Mouse (Mus musculus) heart, embryonic 14.5 days (tissue): ENCODE results near the gene Rps27rt. TPM values are rescaled to one million over a fixed set of nuclear protein-coding genes. Genes with fewer than 3 reads are reported as not detected.

ENCODE experiments used
- ATAC-seq: fragments of 200-750 bp; cut with Nextera tagmentation; 2 replicates; pipeline ENCODE4 v1.8.0; 2017; ENCODE audit warnings: low read depth, moderate TSS enrichment; ENCODE audit not compliant: insufficient number of reproducible peaks, insufficient read depth, low FRiP score
- H3K27ac ChIP-seq, 2 experiments: fragments of 200-500 bp in 1 of 2; fragments of 300-500 bp in 1 of 2; sonication (generic) in 1 of 2; replicated peaks in 1 of 2; 2 replicates each; pipeline ENCODE4 v1.5.1; 2012 to 2014; ENCODE audit warnings: low read depth in 2 of 2, low read length in 2 of 2, control low read depth in 1 of 2, mild to moderate bottlenecking in 1 of 2, mixed read lengths in 1 of 2; ENCODE audit not compliant: control insufficient read depth in 1 of 2, insufficient read depth in 1 of 2
- H3K27me3 ChIP-seq: fragments of 300-500 bp; sonication (generic); 2 replicates; pipeline ENCODE4 v1.6.1; 2014; ENCODE audit warnings: mild to moderate bottlenecking, low read length, control low read depth; ENCODE audit not compliant: control insufficient read depth, insufficient read depth
- H3K36me3 ChIP-seq: fragments of 300-500 bp; sonication (generic); 2 replicates; pipeline ENCODE4 v1.6.1; 2014; ENCODE audit warnings: mild to moderate bottlenecking, control low read depth, low read length, mixed read lengths; ENCODE audit not compliant: control insufficient read depth, insufficient read depth
- H3K4me1 ChIP-seq, 2 experiments: fragments of 200-500 bp in 1 of 2; fragments of 300-500 bp in 1 of 2; sonication (generic) in 1 of 2; 2 replicates each; pipeline ENCODE4 v1.6.1; 2012 to 2014; ENCODE audit warnings: low read length in 2 of 2, control low read depth in 1 of 2, mixed read lengths in 1 of 2; ENCODE audit not compliant: control insufficient read depth in 2 of 2, insufficient read depth in 2 of 2
- H3K4me2 ChIP-seq: fragments of 300-500 bp; sonication (generic); 2 replicates; pipeline ENCODE4 v1.6.1; 2014; ENCODE audit warnings: mild to moderate bottlenecking, low read length
- H3K4me3 ChIP-seq, 2 experiments: fragments of 200-500 bp in 1 of 2; fragments of 300-500 bp in 1 of 2; sonication (generic) in 1 of 2; 2 replicates each; pipeline ENCODE4 v1.5.1; 2012 to 2014; ENCODE audit warnings: low read length in 2 of 2, mild to moderate bottlenecking in 2 of 2, control low read depth in 1 of 2, low read depth in 1 of 2, moderate library complexity in 1 of 2; ENCODE audit not compliant: control insufficient read depth in 1 of 2, insufficient read depth in 1 of 2
- H3K9ac ChIP-seq: fragments of 300-500 bp; sonication (generic); 2 replicates; pipeline ENCODE4 v1.6.1; 2014; ENCODE audit warnings: mild to moderate bottlenecking, low read length
- H3K9me3 ChIP-seq: fragments of 300-500 bp; sonication (generic); 2 replicates; pipeline ENCODE4 v1.6.1; 2016; ENCODE audit warnings: low read length, control low read depth; ENCODE audit not compliant: control insufficient read depth
- WGBS: fragments of 180-500 bp; shearing (Covaris S2); extraction: QIAGEN DNeasy Blood & Tissue Kit; methylation state at CpG from one replicate; pipeline ENCODE4 v1.1.7; 2014; 5-methylcytosine and 5-hydroxymethylcytosine counted together
- polyA plus RNA-seq: library from polyadenylated mRNA; unstranded; fragments of >200 nt; fragmentation: Nextera tagmentation; extraction: Ambion mirVana; gene quantifications from 2 replicates; pipeline ENCODE4 v1.2.1, GENCODE M21; 2014

The Rps27rt gene
- polyA plus RNA-seq, 1 experiment from 2014 or later = 312 TPM

DNA sequence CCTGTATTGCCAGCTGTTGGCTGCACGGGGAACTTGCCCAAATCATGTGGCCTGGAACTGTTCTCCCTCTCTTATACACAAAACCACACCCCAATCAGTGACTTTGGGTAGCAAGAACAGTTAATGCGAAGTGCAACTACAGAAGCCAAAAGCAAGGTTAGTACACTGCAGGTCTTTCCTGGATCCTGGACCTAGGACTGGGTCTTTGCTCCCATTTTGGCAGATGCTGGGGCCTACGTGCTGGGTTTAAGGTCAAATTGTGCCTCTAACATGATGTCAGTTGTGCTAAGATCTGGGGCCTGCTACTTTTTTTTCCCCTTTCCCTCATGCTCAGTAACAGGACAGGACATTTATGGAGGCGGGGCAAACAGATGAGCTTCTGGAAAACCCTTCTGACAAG is 13.2 kb upstream of the Rps27rt start:
- no peak overlapping the region for H3K9ac ChIP-seq
- no peaks in the 10 kb centered on the region for H3K36me3 ChIP-seq
- H3K27me3 ChIP-seq = no peaks in the 10 kb centered on the region
- 0 out of 2 replicates have a peak, but pooled peaks cover 10% of the 10 kb centered on the region for H3K9me3 ChIP-seq
- 90% methylated on average over 4 of the region's 4 CpGs for WGBS
- H3K4me1 ChIP-seq = no peaks in the 10 kb centered on the region
- ATAC-seq = no peak
- H3K4me3 ChIP-seq = no peak overlapping the region
- H3K4me2 ChIP-seq = no peak overlapping the region
- no peak overlapping the region for H3K27ac ChIP-seq

GRCm38 (mm10) chr9:114995250-114995649 is 12.7 kb upstream of the Rps27rt start:
- Histone ChIP-seq H3K36me3 (no peaks in the 10 kb centered on the region), H3K9ac (no peak overlapping the region), H3K27me3 (no peaks in the 10 kb centered on the region), H3K4me3 (no peak overlapping the region), H3K9me3 (0 out of 2 replicates have a peak, but pooled peaks cover 8% of the 10 kb centered on the region), H3K4me2 (no peak overlapping the region), H3K27ac (no peak overlapping the region), H3K4me1 (no peaks in the 10 kb centered on the region)
- ATAC-seq = no peak
- WGBS = 67% methylated on average over 4 of the region's 4 CpGs

- Histone ChIP-seq H3K4me1 (peaks cover 2 to 8% of the 10 kb centered on the region in 2 experiments; a peak in 1 of 4 replicates), H3K27me3 (no peaks in the 10 kb centered on the region), H3K27ac (no peak overlapping the region), H3K4me3 (no peak overlapping the region), H3K9ac (no peak overlapping the region), H3K36me3 (no peaks in the 10 kb centered on the region), H3K9me3 (0 out of 2 replicates have a peak, but pooled peaks cover 7% of the 10 kb centered on the region), H3K4me2 (no peak overlapping the region)
- WGBS = 90% methylated on average over 2 of the region's 2 CpGs
- ATAC-seq = no peak
These were observed 10.0 kb upstream of the Rps27rt start for GRCm38 (mm10) chr9:114992528-114992927.

DNA sequence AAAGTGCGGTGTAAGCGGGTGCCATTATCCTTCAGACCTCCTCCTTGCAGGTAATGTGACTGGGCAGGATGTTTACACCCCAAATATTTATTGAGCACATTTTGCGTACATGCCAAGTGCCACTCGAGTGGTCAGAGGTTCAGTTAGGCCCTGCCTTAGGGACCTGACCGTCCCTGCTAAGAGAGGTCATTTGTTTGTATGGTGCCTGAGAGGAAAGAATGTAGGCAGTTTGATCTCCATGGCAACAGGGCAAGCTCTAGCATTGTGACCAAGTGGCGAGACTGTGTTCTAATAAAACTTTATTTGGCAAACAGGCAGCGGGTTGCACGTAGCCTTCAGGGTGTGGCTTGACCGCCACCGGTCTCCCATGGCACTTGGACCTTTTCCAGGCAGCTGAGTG is 7.9 kb upstream of the Rps27rt start:
- no peaks in the 10 kb centered on the region for H3K36me3 ChIP-seq
- no peak for ATAC-seq
- H3K4me1 ChIP-seq = peaks cover 2 to 8% of the 10 kb centered on the region in 2 experiments; a peak in 1 of 4 replicates
- H3K4me2 ChIP-seq = no peak overlapping the region
- no peaks in the 10 kb centered on the region for H3K27me3 ChIP-seq
- H3K9ac ChIP-seq = no peak overlapping the region
- H3K27ac ChIP-seq = no peak overlapping the region
- 76% methylated on average over 10 of the region's 10 CpGs for WGBS
- 0 out of 2 replicates have a peak, but pooled peaks cover 7% of the 10 kb centered on the region for H3K9me3 ChIP-seq
- no peak overlapping the region for H3K4me3 ChIP-seq

DNA sequence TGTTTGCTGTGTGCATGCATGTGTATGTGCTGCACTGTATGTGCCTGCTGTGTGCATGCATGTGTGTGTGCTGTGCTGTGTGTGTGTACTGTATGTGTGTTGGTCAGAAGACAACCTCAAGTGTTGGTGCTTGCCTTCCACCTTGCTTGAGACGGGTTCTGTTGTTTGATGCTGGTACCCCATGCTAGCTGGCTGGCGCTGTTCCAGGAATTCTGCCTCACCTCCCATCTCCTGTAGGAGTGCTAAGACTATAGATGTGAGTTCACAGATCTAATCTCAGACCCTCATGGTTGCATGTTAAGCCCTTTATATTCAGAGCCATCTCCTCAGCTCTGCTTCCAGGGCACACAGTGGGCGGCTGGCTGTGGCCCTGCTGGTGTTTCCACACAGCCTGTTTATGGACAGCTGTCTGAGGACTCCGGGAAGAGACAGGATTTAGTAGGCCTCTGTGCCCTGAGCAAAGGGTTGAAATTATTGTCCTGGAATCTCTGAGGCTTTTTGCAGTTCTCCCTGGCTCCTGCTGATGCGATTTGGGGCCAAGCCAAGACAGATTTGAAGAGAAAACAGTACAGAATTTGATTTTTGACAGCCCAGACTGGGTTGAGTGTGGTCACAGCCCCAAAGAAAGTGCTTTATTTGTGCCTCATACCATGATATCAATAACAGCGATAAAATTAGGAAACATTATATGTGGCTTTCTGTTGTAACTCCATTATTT is 6.2 kb upstream of the Rps27rt start:
- WGBS = 61% methylated on average over 6 of the region's 6 CpGs
- Histone ChIP-seq H3K27me3 (no peaks in the 10 kb centered on the region), H3K4me2 (no peak overlapping the region), H3K36me3 (no peaks in the 10 kb centered on the region), H3K4me3 (no peak overlapping the region), H3K9ac (no peak overlapping the region), H3K27ac (no peak overlapping the region), H3K9me3 (0 out of 2 replicates have a peak, but pooled peaks cover 7% of the 10 kb centered on the region), H3K4me1 (peaks cover 2 to 8% of the 10 kb centered on the region in 2 experiments; a peak in 1 of 4 replicates)
- no peak for ATAC-seq

DNA sequence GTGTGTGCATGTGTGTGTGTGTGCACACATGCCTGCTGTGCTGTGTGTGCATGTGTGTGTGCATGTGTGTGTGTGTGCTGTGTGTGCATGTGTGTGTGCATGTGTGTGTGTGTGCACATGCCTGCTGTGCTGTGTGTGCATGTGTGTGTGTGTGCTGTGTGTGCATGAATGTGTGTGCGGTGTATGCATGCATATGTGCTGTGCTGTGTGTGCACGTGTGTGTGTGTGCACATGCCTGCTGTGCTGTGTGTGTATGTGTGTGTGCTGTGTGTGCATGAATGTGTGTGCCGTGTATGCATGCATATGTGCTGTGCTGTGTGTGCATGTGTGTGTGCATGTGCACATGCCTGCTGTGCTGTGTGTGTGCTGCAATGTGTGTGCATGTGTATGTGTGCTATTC is 5.5 kb upstream of the Rps27rt start:
- Histone ChIP-seq H3K4me1 (peaks cover 2 to 8% of the 10 kb centered on the region in 2 experiments; a peak in 1 of 4 replicates), H3K9ac (no peak overlapping the region), H3K36me3 (no peaks in the 10 kb centered on the region), H3K4me3 (no peak overlapping the region), H3K9me3 (0 out of 2 replicates have a peak, but pooled peaks cover 7% of the 10 kb centered on the region), H3K27me3 (no peaks in the 10 kb centered on the region), H3K4me2 (no peak overlapping the region), H3K27ac (no peak overlapping the region)
- WGBS = 92% methylated on average over 3 of the region's 3 CpGs
- no peak for ATAC-seq

DNA sequence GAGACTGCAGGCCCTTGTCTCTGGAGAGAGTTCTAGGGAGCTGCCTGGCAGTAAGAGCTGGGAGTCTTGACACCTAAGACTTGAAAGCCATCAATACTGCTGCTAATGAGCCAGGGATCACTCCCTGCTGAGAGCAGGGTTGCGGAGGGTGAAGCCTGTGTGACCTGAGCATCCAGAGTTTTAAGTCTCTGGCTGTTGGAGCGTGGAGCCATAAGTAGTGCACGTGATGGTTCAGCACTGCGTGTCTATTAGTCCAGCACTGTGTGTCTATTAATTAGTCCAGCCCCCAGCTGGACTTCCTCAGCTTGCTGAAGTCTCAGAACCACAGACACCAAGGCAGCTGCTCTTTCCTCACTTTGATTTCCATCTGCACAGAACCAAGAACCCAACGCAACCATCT is 3.8 kb upstream of the Rps27rt start:
- Histone ChIP-seq H3K4me1 (peaks cover 2 to 8% of the 10 kb centered on the region in 2 experiments; a peak in 1 of 4 replicates), H3K27me3 (no peaks in the 10 kb centered on the region), H3K4me2 (no peak overlapping the region), H3K36me3 (no peaks in the 10 kb centered on the region), H3K27ac (no peak overlapping the region), H3K9me3 (no peaks in the 10 kb centered on the region), H3K9ac (no peak overlapping the region), H3K4me3 (no peak overlapping the region)
- 97% methylated on average over 5 of the region's 5 CpGs for WGBS
- ATAC-seq = no peak
